Mouse (Mus musculus) layer of hippocampus, postnatal 36 days (tissue): ENCODE results near the gene Rabggtb. TPM values are rescaled to one million over a fixed set of nuclear protein-coding genes. Genes with fewer than 3 reads are reported as not detected.
"Not testable (repeated sequence)": the region's sequence is repeated elsewhere in the genome, so short reads cannot be mapped to it uniquely, and the experiment has no call there.

Experiments
- DNase-seq, 2 experiments: peaks; one replicate each; pipeline ENCODE4 v3.0.0; 2022
- total RNA-seq, 2 experiments: library from RNA; stranded (reverse); gene quantifications; 2 replicates each; pipeline ENCODE4 v1.2.3; 2021

Rabggtb gene
- total RNA-seq, 2 experiments from 2014 or later, result 72.2 to 78.9 TPM

DNA sequence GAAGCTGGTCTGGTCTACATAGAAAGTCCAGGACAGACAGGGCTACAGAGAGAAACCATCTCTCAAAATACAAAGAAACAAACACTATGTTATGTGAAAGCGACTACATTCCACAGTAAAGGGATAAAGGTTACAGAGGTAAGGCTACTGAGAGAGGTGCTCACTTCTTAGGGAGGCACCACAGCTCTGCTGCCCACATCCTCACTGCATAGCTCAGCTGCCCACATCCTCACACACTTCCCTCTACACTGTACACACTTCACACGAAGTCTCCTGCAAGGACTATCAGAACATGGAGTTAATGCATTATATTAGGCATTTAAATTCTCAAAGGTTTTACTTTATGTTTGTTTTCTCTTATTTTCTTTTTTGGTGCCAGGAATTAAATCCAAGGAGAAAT, 49.0 kb downstream of the Rabggtb start:
- DNase-seq, result no peak

DNA sequence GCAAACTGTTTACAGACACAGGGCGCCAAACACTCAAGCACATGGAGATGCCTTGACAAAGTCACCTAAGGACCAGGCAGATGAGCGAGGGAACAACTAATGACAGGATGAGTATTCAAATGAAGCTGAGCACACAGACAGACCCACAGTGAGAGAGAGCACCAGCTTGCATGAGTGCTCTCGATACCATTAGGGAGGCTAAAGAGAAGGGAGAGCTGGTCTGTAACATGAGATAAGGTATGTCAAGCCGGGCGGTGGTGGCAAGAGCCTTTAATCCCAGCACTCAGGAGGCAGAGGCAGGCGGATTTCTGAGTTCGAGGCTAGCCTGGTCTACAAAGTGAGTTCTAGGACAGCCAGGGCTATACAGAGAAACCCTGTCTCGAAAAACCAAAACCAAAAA, 52.4 kb downstream of the Rabggtb start:
- DNase-seq, result not testable (repeated sequence)

DNA sequence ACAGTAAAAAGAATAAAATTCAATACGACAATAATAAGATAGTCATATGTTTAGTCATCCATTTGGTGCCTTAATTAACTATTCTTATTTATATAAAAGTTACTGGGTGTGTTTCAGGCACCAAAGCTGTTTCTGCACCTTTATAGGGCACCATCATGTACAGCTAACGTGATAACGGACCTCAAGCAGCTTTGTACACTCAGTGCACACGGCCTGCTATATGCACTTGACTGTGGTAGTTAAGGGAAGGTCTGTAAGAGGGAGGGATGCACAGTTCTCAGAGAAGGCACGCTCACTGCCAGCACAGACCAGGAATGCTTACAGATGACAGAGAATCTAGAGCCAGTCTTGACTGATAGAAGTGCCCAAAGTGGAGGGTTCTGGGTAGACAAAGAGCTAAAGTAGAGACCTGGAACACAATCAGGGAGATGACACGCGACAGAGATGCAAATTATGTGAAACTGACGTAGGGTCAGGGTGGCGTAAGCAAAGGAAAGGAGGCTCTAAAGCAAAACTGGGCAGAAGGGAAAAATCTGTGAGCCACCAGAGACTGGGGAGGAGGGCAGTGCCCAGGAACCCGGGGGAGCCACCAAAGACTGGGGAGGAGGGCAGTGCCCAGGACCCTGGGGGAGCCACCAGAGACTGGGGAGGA, 54.3 kb downstream of the Rabggtb start:
- no peak for DNase-seq

Other genes starting within 250 kb of the Rabggtb start
- gene St6galnac3, start 187.8 kb downstream of the Rabggtb start, total RNA-seq, result 10 to 100 TPM; 25.2 to 28.9 TPM
- gene Asb17, start 68.8 kb downstream of the Rabggtb start, total RNA-seq, result not detected
- under 1 TPM; 0.17 to 0.30 TPM for gene Msh4, start 6.9 kb downstream of the Rabggtb start, total RNA-seq
- gene Acadm, start 31.6 kb upstream of the Rabggtb start, total RNA-seq, result 10 to 100 TPM; 53.5 to 54.0 TPM
- 10 to 100 TPM; 62.9 to 68.0 TPM for gene Slc44a5, start 60.4 kb upstream of the Rabggtb start, total RNA-seq